Mouse (Mus musculus): ENCODE results near the gene Tnnt2. TPM values are rescaled to one million over a fixed set of nuclear protein-coding genes. Genes with fewer than 3 reads are reported as not detected.
A peak's percentile ranks its signal among the peaks of the same experiment; 100 is the strongest.

Tnnt2 gene
- polyA plus RNA-seq, 1 experiment from 2014 or later = 37.2 TPM

DNA sequence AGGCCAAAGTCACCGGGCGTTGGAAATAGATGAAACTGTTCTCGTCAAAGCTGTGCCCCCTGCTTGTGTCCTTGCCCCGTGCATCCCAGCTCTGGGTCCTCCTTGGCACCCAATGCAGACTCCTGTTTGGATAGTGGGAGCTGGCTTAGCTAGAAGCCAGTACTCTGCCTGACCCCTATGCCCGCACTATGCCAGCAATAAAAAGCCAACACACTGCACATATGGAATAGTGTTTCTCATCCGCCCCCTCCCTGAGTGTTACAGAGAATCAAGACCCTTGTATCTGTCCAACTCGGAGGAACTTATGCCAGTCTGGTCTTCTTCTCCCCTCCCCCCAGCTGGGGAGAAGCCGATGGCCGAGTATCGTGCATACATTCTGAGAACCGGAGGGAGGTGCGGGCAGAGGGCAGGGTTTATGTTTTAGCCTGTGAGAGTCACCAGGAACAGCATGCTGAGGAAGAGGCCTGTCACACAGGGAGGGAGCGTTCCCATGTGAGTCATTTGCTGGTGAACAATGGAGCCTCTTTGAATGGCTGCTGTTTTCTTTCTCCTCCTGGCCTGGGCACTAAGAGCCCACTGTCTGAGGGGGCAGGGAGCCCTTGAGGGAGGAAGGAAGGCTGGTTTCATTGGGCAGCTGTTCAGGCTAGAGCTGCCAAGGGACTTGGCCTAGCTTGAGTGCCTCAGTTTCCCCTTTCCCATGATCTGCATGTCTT is 16.0 kb downstream of the Tnnt2 start:
- H3K9ac ChIP-seq (replicated peaks; ENCODE audit: low read length) = no peak overlapping the region
- no peaks in the 10 kb centered on the region for H3K9me3 ChIP-seq (ENCODE audit: low read length)
- 0 out of 2 replicates have a peak, but pooled peaks have one; percentile 11 for ATAC-seq (ENCODE audit: low FRiP score, low TSS enrichment)
- 55% methylated on average over 13 of the region's 13 CpGs for WGBS
- H3K36me3 ChIP-seq (ENCODE audit: insufficient read depth, low read length) = no peaks in the 10 kb centered on the region
- H3K4me2 ChIP-seq (replicated peaks; ENCODE audit: low read depth, low read length) = no peak overlapping the region
- H3K27me3 ChIP-seq (ENCODE audit: insufficient read depth, low read length) = no peaks in the 10 kb centered on the region
- H3K4me3 ChIP-seq (ENCODE audit: low read length) = no peak overlapping the region
- no peak overlapping the region for H3K27ac ChIP-seq (ENCODE audit: low read length)
- H3K4me1 ChIP-seq (ENCODE audit: insufficient read depth, low read length) = no peaks in the 10 kb centered on the region

DNA sequence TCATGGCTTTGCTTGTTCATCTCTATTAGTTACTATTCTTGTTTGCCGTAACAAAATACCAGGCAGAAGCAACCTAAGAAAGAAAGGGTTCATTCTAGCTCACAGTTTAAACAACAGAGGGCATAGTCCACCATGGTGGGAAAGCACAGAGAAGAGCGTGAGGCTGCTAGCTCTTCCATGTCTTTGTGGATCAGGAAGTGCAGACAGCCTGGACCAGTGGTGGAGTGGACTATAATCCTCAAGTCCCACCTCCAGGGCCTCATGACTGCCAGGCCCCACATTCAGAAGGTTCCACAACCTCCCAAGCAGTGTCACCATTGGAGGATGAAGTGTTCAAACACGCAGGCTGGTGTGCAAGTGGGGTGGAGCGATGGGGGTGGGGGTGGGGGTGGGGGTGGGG is 17.0 kb downstream of the Tnnt2 start:
- Histone ChIP-seq H3K4me1 (ENCODE audit: insufficient read depth, low read length) (no peaks in the 10 kb centered on the region), H3K4me2 (replicated peaks; ENCODE audit: low read depth, low read length) (no peak overlapping the region), H3K9me3 (ENCODE audit: low read length) (no peaks in the 10 kb centered on the region), H3K27ac (ENCODE audit: low read length) (no peak overlapping the region), H3K4me3 (ENCODE audit: low read length) (no peak overlapping the region), H3K9ac (replicated peaks; ENCODE audit: low read length) (no peak overlapping the region), H3K27me3 (ENCODE audit: insufficient read depth, low read length) (no peaks in the 10 kb centered on the region), H3K36me3 (ENCODE audit: insufficient read depth, low read length) (no peaks in the 10 kb centered on the region)
- 88% methylated on average over 4 of the region's 4 CpGs for whole genome bisulfite sequencing
- ATAC-seq (ENCODE audit: low FRiP score, low TSS enrichment) = no peak

DNA sequence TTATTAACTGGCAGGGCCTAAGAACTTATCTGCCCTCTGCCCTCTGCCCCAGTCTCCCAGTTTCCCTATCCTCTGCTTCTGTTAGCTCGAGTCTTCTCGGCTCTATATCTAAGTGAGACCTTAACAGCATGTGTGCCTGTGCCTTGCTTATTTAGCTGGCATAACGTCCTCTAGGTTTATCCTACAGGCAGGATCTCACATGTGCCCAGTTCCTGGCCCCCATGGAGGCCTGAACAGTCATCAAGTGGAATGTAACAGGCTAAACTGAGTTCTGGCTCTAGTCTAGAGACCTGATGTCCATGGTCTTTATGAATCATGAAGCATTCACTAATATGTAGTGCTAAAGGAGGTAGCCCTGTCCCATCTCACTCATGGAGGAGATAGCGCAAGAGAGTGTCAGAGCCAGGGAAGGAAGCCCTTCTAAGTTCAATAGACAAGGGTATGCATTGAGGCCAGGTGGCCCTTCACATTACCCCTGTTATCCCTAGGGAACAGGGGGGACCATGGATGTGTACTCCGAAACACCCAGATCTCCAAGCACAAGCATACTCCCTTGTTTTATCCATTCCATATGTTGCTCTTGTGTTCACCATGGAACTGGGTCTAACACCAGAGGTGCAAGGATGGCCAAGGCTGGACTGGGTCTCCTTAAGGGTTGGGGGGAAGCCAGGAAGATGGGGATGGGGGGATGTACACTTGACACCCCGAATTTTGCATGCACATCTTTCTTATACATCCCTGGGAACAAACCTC is 18.6 kb downstream of the Tnnt2 start:
- Histone ChIP-seq H3K27ac (ENCODE audit: low read length) (no peak overlapping the region), H3K9me3 (ENCODE audit: low read length) (no peaks in the 10 kb centered on the region), H3K4me3 (ENCODE audit: low read length) (no peak overlapping the region), H3K27me3 (ENCODE audit: insufficient read depth, low read length) (no peaks in the 10 kb centered on the region), H3K4me1 (ENCODE audit: insufficient read depth, low read length) (no peaks in the 10 kb centered on the region), H3K36me3 (ENCODE audit: insufficient read depth, low read length) (no peaks in the 10 kb centered on the region), H3K9ac (replicated peaks; ENCODE audit: low read length) (no peak overlapping the region), H3K4me2 (replicated peaks; ENCODE audit: low read depth, low read length) (no peak overlapping the region)
- WGBS = 85% methylated on average over 6 of the region's 6 CpGs
- no peak for ATAC-seq (ENCODE audit: low FRiP score, low TSS enrichment)

DNA sequence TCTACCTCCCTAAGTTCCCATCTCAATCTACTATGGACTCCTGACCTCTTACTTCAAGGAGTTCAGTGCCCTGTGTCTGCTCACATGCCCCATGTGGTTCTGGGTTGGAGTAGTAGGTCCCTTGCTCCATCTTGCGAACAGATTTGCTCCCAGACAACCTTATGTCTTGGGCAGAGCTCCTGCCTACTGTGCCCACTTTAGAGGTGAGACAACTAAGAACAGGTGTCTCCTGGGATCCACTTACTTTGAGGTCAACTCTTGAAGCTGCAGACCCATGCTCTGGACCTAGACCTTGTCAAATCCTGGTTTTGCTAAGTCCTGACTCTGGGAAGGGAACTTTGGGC is 19.2 kb downstream of the Tnnt2 start:
- Histone ChIP-seq H3K4me3 (ENCODE audit: low read length) (no peak overlapping the region), H3K36me3 (ENCODE audit: insufficient read depth, low read length) (no peaks in the 10 kb centered on the region), H3K27me3 (ENCODE audit: insufficient read depth, low read length) (no peaks in the 10 kb centered on the region), H3K4me2 (replicated peaks; ENCODE audit: low read depth, low read length) (no peak overlapping the region), H3K27ac (ENCODE audit: low read length) (no peak overlapping the region), H3K9me3 (ENCODE audit: low read length) (no peaks in the 10 kb centered on the region), H3K4me1 (ENCODE audit: insufficient read depth, low read length) (no peaks in the 10 kb centered on the region), H3K9ac (replicated peaks; ENCODE audit: low read length) (no peak overlapping the region)
- WGBS = 96% methylated on average over 1 of the region's 1 CpGs
- ATAC-seq (ENCODE audit: low FRiP score, low TSS enrichment) = no peak

DNA sequence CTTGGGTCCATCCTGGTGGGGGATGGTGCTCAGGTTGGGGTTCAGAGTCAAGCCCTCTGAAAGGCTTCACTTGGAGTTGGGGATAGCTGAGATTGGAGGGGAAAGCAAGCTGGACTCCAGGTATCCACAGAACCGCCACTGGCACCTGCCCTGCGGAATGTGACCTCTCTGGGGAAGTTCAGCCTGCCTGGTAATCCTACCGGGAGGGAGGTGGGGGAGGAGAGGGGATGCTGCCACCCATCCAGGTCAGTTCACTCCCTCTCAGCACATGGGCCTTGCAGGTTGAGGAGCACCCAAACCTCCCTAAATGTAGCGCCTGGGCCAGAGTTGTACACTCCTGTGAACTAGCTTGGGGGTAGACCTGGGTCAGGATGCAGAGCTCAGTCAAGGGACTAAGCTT is 19.9 kb downstream of the Tnnt2 start:
- H3K27me3 ChIP-seq (ENCODE audit: insufficient read depth, low read length) = no peaks in the 10 kb centered on the region
- ATAC-seq (ENCODE audit: low FRiP score, low TSS enrichment) = no peak
- H3K9me3 ChIP-seq (ENCODE audit: low read length) = no peaks in the 10 kb centered on the region
- H3K9ac ChIP-seq (replicated peaks; ENCODE audit: low read length) = no peak overlapping the region
- no peak overlapping the region for H3K4me3 ChIP-seq (ENCODE audit: low read length)
- 51% methylated on average over 4 of the region's 4 CpGs for WGBS
- H3K4me2 ChIP-seq (replicated peaks; ENCODE audit: low read depth, low read length) = no peak overlapping the region
- no peak overlapping the region for H3K27ac ChIP-seq (ENCODE audit: low read length)
- no peaks in the 10 kb centered on the region for H3K4me1 ChIP-seq (ENCODE audit: insufficient read depth, low read length)
- H3K36me3 ChIP-seq (ENCODE audit: insufficient read depth, low read length) = no peaks in the 10 kb centered on the region

DNA sequence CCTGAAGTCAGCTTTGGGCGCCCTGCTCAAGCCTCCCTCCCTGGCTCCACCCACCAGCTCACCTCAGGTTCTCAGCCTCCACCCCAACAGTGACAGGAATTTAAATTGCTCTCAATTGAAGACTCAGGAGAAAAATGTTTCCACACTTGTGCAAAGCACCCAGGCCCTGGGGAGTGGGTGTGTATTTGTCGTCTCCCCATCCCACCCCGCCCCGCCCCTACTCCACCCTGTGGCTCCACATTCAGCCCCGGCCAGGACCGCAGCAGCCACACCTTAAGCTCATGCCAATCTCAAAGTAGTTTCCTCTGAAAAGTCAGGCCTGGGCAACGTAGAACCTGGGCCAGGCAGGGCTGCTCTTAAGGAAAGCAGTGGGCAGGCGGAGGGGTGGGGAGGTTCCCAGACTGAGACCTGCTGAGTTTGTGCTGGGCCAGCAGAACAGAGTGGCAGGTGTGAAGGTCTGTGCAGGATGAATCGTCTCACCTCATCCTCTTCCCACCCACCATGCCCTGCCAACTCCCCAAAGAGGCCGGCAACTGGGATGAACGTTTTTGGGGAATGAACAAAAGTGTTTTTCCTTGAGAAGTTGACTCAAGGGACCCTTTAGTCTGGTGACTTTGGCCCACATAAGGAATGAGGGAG is 21.1 kb downstream of the Tnnt2 start:
- Histone ChIP-seq H3K4me3 (ENCODE audit: low read length) (no peak overlapping the region), H3K9ac (replicated peaks; ENCODE audit: low read length) (no peak overlapping the region), H3K27me3 (ENCODE audit: insufficient read depth, low read length) (no peaks in the 10 kb centered on the region), H3K27ac (ENCODE audit: low read length) (no peak overlapping the region), H3K36me3 (ENCODE audit: insufficient read depth, low read length) (no peaks in the 10 kb centered on the region), H3K4me1 (ENCODE audit: insufficient read depth, low read length) (no peaks in the 10 kb centered on the region), H3K4me2 (replicated peaks; ENCODE audit: low read depth, low read length) (no peak overlapping the region), H3K9me3 (ENCODE audit: low read length) (no peaks in the 10 kb centered on the region)
- no peak for ATAC-seq (ENCODE audit: low FRiP score, low TSS enrichment)
- WGBS = 57% methylated on average over 11 of the region's 11 CpGs

DNA sequence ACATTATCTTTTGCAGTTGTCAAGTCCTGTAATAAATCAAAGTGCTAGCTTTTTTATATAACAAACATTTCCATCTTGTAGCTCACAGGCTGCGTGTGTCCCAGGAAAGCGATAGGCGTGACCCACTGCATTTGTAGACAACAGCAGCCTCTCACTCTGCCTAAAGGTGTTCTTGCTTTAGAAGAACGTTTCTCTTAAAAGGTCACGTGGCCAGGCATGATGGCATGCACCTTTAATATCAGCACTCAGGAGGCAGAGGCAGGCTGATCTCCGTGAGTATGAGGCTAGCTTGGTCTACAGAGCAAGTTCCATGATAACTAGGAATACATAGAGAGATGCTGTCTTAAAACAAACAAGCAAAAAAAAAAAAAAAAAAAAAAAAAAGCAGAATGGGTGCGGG is 22.4 kb downstream of the Tnnt2 start:
- H3K9me3 ChIP-seq (ENCODE audit: low read length) = no peaks in the 10 kb centered on the region
- no peak overlapping the region for H3K27ac ChIP-seq (ENCODE audit: low read length)
- H3K4me3 ChIP-seq (ENCODE audit: low read length) = no peak overlapping the region
- no peak for ATAC-seq (ENCODE audit: low FRiP score, low TSS enrichment)
- H3K9ac ChIP-seq (replicated peaks; ENCODE audit: low read length) = no peak overlapping the region
- H3K4me2 ChIP-seq (replicated peaks; ENCODE audit: low read depth, low read length) = no peak overlapping the region
- H3K27me3 ChIP-seq (ENCODE audit: insufficient read depth, low read length) = no peaks in the 10 kb centered on the region
- no peaks in the 10 kb centered on the region for H3K4me1 ChIP-seq (ENCODE audit: insufficient read depth, low read length)
- H3K36me3 ChIP-seq (ENCODE audit: insufficient read depth, low read length) = no peaks in the 10 kb centered on the region
- 91% methylated on average over 7 of the region's 7 CpGs for WGBS

DNA sequence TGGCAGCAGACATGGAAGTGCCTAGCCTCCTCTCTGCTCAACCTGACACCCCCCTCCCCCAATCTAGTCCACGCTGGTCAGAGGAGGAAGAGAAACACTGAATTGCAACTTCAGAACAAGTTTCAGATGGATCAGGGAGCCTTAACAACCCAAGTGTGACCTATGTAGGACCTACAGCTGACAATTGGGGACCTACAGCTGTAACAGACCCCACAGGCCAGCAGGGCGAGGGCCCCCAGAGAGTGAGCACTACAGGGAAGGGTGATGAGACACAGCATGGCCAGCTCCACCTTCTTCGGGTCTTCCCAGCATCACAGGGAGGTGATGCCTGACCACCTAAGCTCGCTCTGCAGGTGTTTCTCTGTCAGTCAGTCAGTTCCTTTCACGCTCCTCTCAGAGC is 24.9 kb downstream of the Tnnt2 start:
- Histone ChIP-seq H3K9me3 (ENCODE audit: low read length) (no peaks in the 10 kb centered on the region), H3K4me2 (replicated peaks; ENCODE audit: low read depth, low read length) (no peak overlapping the region), H3K27me3 (ENCODE audit: insufficient read depth, low read length) (no peaks in the 10 kb centered on the region), H3K27ac (ENCODE audit: low read length) (no peak overlapping the region), H3K9ac (replicated peaks; ENCODE audit: low read length) (no peak overlapping the region), H3K4me1 (ENCODE audit: insufficient read depth, low read length) (no peaks in the 10 kb centered on the region), H3K4me3 (ENCODE audit: low read length) (no peak overlapping the region), H3K36me3 (ENCODE audit: insufficient read depth, low read length) (no peaks in the 10 kb centered on the region)
- no peak for ATAC-seq (ENCODE audit: low FRiP score, low TSS enrichment)
- WGBS = 80% methylated on average over 5 of the region's 5 CpGs

DNA sequence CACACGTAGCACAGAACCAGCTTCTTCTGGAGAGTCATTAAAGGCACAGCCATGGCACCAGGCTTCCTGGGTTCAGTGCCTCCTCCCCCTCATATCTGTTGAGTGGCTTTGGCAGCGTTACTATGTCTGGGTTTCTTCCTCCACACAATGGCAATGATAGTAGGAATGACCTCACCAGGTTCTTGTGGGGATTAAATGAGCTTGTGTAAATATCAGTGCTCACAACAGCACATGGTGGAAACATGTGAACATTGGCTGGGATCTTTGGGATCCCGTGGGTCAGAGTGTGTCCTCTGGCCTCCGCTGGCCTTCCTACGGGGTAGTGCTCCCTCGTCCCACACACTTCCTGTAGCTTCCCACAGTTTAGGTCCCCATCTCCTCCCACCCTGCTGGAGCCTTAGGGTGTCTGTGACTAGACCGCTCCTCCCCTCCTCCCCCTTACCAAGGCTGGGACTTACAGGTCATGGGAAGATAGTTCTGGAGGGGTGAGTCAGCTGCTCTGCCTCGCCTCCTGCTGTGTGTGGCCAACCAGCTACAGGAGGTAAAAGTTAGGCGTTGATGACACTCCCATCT is 25.9 kb downstream of the Tnnt2 start:
- H3K9me3 ChIP-seq (ENCODE audit: low read length) = no peaks in the 10 kb centered on the region
- 42% methylated on average over 9 of the region's 9 CpGs for WGBS
- H3K4me3 ChIP-seq (ENCODE audit: low read length) = no peak overlapping the region
- no peak overlapping the region for H3K27ac ChIP-seq (ENCODE audit: low read length)
- no peaks in the 10 kb centered on the region for H3K4me1 ChIP-seq (ENCODE audit: insufficient read depth, low read length)
- no peak overlapping the region for H3K4me2 ChIP-seq (replicated peaks; ENCODE audit: low read depth, low read length)
- H3K27me3 ChIP-seq (ENCODE audit: insufficient read depth, low read length) = no peaks in the 10 kb centered on the region
- ATAC-seq (ENCODE audit: low FRiP score, low TSS enrichment) = peak; percentile 47; the same call in 1 of the 2 replicates
- H3K36me3 ChIP-seq (ENCODE audit: insufficient read depth, low read length) = no peaks in the 10 kb centered on the region
- H3K9ac ChIP-seq (replicated peaks; ENCODE audit: low read length) = no peak overlapping the region

DNA sequence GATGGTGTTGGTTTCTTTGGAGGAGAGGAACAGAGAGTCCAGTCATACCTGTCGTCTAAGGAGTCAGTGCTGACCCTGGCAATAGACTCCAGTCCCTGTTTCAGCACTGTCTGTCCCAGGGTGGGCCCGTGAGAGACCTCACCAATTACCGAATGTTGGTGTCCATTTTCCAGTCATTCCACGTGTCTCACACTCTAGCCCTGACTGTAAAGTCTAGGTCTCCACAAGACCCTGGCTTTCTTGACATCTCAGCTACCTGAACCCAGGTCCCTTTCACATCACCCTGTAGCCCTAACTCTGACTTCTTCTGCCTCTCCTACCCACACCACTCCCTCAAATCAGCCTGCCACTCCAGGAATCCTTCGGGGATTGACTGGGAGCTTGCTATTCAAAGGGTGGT is 26.4 kb downstream of the Tnnt2 start:
- no peaks in the 10 kb centered on the region for H3K4me1 ChIP-seq (ENCODE audit: insufficient read depth, low read length)
- WGBS = 75% methylated on average over 5 of the region's 5 CpGs
- no peak overlapping the region for H3K27ac ChIP-seq (ENCODE audit: low read length)
- no peak overlapping the region for H3K4me3 ChIP-seq (ENCODE audit: low read length)
- H3K9ac ChIP-seq (replicated peaks; ENCODE audit: low read length) = no peak overlapping the region
- no peaks in the 10 kb centered on the region for H3K36me3 ChIP-seq (ENCODE audit: insufficient read depth, low read length)
- H3K4me2 ChIP-seq (replicated peaks; ENCODE audit: low read depth, low read length) = no peak overlapping the region
- H3K27me3 ChIP-seq (ENCODE audit: insufficient read depth, low read length) = no peaks in the 10 kb centered on the region
- no peak for ATAC-seq (ENCODE audit: low FRiP score, low TSS enrichment)
- H3K9me3 ChIP-seq (ENCODE audit: low read length) = no peaks in the 10 kb centered on the region

All from kidney, embryonic 16.5 days (tissue).